Comparison of ENCODE assay signal across 17 mouse cellular contexts in the genomic region with DNA sequence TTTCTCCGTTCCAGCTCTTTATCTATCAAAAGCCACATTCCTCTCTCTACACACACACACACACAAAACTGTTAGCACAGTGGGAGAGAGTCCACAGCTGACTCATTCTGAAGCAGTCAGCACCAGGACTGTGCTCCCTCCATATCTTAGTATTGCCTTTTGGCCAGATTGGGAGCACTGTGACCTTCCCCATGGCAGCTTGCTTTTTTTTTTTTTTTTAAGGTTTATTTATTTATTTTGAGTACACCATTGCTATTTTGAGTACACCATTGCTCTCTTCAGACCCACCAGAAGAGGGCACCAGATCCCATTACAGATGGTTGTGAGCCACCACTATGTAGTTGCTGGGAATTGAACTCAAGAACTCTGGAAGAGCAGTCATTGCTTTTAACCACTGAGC. TPM values are rescaled to one million over a fixed set of nuclear protein-coding genes. Genes with fewer than 3 reads are reported as not detected.
DNase-seq lines count a peak whose midpoint lies in the region; ATAC-seq and TF ChIP-seq lines count a peak whose summit lies in the region.
"Had no signal": no experiment of that assay in that cellular context is flagged by ENCODE, and none has a peak within 500 bp of the region (broad histone marks: within the 10 kb centered on the region; RNA-seq: fewer than 3 reads in every experiment).

No protein-coding gene starts in this region.

- ATAC-seq in kidney, postnatal 0 days (replicated peaks; ENCODE audit: low FRiP score, low read depth) = no peak
- ATAC-seq: forebrain, embryonic 15.5 days had no signal

- H3K27ac ChIP-seq in kidney, postnatal 0 days = no peak overlapping the region
- H3K27ac ChIP-seq: embryonic facial prominence, embryonic 13.5 days; forebrain, embryonic 15.5 days; kidney, embryonic 15.5 days; midbrain, embryonic 12.5 days had no signal

- no peak overlapping the region for H3K9ac ChIP-seq in kidney, postnatal 0 days (ENCODE audit: low read depth, low read length)
- H3K9ac ChIP-seq: embryonic facial prominence, embryonic 13.5 days; forebrain, embryonic 15.5 days; kidney, embryonic 15.5 days; midbrain, embryonic 12.5 days had no signal

- H3K4me2 ChIP-seq in kidney, postnatal 0 days (ENCODE audit: low read length) = no peak overlapping the region
- H3K4me2 ChIP-seq: embryonic facial prominence, embryonic 13.5 days; forebrain, embryonic 15.5 days; kidney, embryonic 15.5 days; midbrain, embryonic 12.5 days had no signal

- TF ChIP-seq CTCF in kidney, postnatal 0 days (IDR thresholded peaks at IDR 0.05; ENCODE audit: low read depth) = peak; percentile 66

- DNase-seq in adrenal gland, adult (ENCODE audit: inconsistent age in 2 of 2, low spot score in 1 of 2) = peak; percentile 32 to 57
- no peak for DNase-seq in adrenal gland, adult 18-20 months (ENCODE audit: low spot score in 2 of 2)
- no peak for DNase-seq in kidney, postnatal 0 days (ENCODE audit: low spot score)
- DNase-seq in kidney, postnatal 25 days = no peak
- DNase-seq in B cell, adult 2 months = peak; percentile 14 to 36
- peak; percentile 66 for DNase-seq in adipocyte (ENCODE audit: low spot score)
- DNase-seq in c-Kit-positive CD71-positive TER-119-positive erythroid progenitor cells, embryonic 14.5 days (ENCODE audit: low spot score) = no peak
- no peak for DNase-seq in right cerebral cortex, adult 18-20 months
- DNase-seq: cerebellum, adult 8-10 months; heart, postnatal 4 days; lung, adult 18-20 months; spleen, adult 18-20 months; thymus, adult 18-20 months had no signal

- no peaks in the 10 kb centered on the region for H3K4me1 ChIP-seq in kidney, postnatal 0 days (replicated peaks; ENCODE audit: insufficient read depth, low read length)
- H3K4me1 ChIP-seq: embryonic facial prominence, embryonic 13.5 days; forebrain, embryonic 15.5 days; kidney, embryonic 15.5 days; midbrain, embryonic 12.5 days had no signal

- 71% methylated on average over 1 of the region's 1 CpGs for WGBS in kidney, postnatal 0 days

- no peaks in the 10 kb centered on the region for H3K9me3 ChIP-seq in kidney, postnatal 0 days (replicated peaks; ENCODE audit: low read length)
- H3K9me3 ChIP-seq: embryonic facial prominence, embryonic 13.5 days; forebrain, embryonic 15.5 days; kidney, embryonic 15.5 days; midbrain, embryonic 12.5 days had no signal

- peaks cover 54% of the 10 kb centered on the region for H3K36me3 ChIP-seq in kidney, postnatal 0 days (ENCODE audit: insufficient read depth, low read length)

- no peaks in the 10 kb centered on the region for H3K27me3 ChIP-seq in kidney, postnatal 0 days (ENCODE audit: insufficient read depth, low read length)
- H3K27me3 ChIP-seq: embryonic facial prominence, embryonic 13.5 days; forebrain, embryonic 15.5 days; kidney, embryonic 15.5 days; midbrain, embryonic 12.5 days had no signal

- H3K4me3 ChIP-seq in kidney, postnatal 0 days (replicated peaks; ENCODE audit: low read depth, low read length) = no peak overlapping the region
- H3K4me3 ChIP-seq: embryonic facial prominence, embryonic 13.5 days; forebrain, embryonic 15.5 days; kidney, embryonic 15.5 days; midbrain, embryonic 12.5 days had no signal

RNA-seq across cellular contexts. Expression of gene Luc7l, which starts 16.2 kb away (rescaled TPM):
- total RNA-seq in adrenal gland, adult 18-20 months (2021) = 10 to 100 TPM; 61.9 to 81.4 TPM
- polyA plus RNA-seq in kidney, postnatal 0 days (2015; fragmentation: Nextera tagmentation; extraction: Ambion mirVana) = 71.3 and 75.7 TPM in 2 replicates

RNA-seq across cellular contexts. Expression of gene Fam234a, which starts 24.8 kb away (rescaled TPM):
- total RNA-seq in adrenal gland, adult 18-20 months (2021) = 100 to 1,000 TPM; 112 to 124 TPM
- polyA plus RNA-seq in kidney, postnatal 0 days (2015; fragmentation: Nextera tagmentation; extraction: Ambion mirVana) = 81.6 and 85.6 TPM in 2 replicates

Comparison
In these comparisons a context has a peak if more than half of its experiments do, and no peak if none do; other contexts are left out.
1. DNase-seq: peak in adrenal gland, adult (2 of 2), B cell, adult 2 months (2 of 2) and adipocyte (single experiment); none in adrenal gland, adult 18-20 months (0 of 2), kidney, postnatal 0 days (single experiment), kidney, postnatal 25 days (0 of 2), c-Kit-positive CD71-positive TER-119-positive erythroid progenitor cells, embryonic 14.5 days (single experiment) and right cerebral cortex, adult 18-20 months (single experiment).